Mouse (Mus musculus) cortical plate, adult 2 months (tissue): ENCODE measurements around the gene Gsdma.

Experiments used
- CTCF ChIP-seq: fragments of 200-500 bp; IDR thresholded peaks from 2 replicates; pipeline ENCODE4 v1.5.1; 2011; ENCODE audit warnings: mild to moderate bottlenecking, control low read depth, low read length; ENCODE audit not compliant: insufficient read depth; ENCODE audit errors: extremely low read depth
- POLR2A ChIP-seq: fragments of 200-500 bp; IDR thresholded peaks from 2 replicates; pipeline ENCODE4 v1.6.1; 2011; ENCODE audit warnings: mild to moderate bottlenecking, low read length, control low read depth; ENCODE audit not compliant: insufficient read depth; ENCODE audit errors: extremely low read depth

DNA sequence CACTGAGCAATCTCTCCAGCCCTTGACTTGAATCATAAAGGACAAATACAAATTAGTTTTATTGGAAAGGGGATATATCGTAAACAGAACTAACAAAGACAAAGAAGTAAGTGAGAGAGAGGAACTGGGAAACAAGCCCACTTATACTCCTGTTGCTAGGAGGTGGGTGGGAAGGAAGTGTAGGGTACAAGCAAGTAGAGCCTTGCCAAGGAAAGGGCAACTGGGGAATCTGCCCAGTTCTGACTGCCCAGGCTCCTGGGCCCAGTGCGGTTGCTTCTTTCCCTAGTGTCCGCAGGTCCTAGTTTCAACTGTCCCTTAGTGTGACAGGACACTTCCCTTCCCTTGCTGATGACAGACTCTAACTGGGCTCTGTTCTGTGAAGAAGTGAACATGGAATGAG, 35.4 kb upstream of the Gsdma start:
- TF ChIP-seq CTCF (no peak), POLR2A (no peak)
